Mouse (Mus musculus): ENCODE measurements around the gene Gart. TPM values are rescaled to one million over a fixed set of nuclear protein-coding genes. Genes with fewer than 3 reads are reported as not detected.

Gart gene
- polyA plus RNA-seq, 1 experiment from 2014 or later: 79.9 TPM

DNA sequence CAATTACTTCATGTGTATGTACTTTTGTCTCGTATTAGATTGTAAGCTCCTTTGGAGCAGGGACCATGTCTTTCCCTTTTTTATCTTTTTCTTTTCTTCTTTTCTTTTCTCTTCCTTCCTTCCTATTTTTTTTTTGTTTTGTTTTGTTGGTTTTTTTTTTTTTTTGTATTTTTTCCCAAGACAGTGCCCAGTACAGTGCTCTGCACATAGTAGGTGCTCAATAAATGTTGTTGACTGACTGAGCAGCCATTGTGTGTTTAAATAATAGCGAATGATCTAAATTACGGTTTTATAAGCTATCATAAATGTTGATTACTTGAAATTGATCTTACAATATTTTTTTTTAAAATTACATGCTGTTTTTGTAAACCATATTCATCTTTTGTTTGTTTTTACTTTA lies 17.0 kb upstream of the Gart start:
- Histone ChIP-seq H3K4me2 (replicated peaks) (no peak overlapping the region), H3K36me3 (peaks cover 84% of the 10 kb centered on the region), H3K27me3 (no peaks in the 10 kb centered on the region), H3K9ac (replicated peaks) (no peak overlapping the region), H3K27ac (replicated peaks) (no peak overlapping the region), H3K4me3 (no peak overlapping the region), H3K4me1 (peaks cover 13% of the 10 kb centered on the region), H3K9me3 (no peaks in the 10 kb centered on the region)
- WGBS: 90% methylated on average over 3 of the region's 3 CpGs
- no peak for ATAC-seq (replicated peaks)

GRCm38 (mm10) chr16:91662336-91662735 lies 15.6 kb upstream of the Gart start:
- 92% methylated on average over 16 of the region's 16 CpGs for WGBS
- Histone ChIP-seq H3K27me3 (no peaks in the 10 kb centered on the region), H3K9me3 (no peaks in the 10 kb centered on the region), H3K36me3 (peaks cover 91% of the 10 kb centered on the region), H3K4me3 (no peak overlapping the region), H3K4me2 (replicated peaks) (no peak overlapping the region), H3K9ac (replicated peaks) (no peak overlapping the region), H3K27ac (replicated peaks) (no peak overlapping the region), H3K4me1 (peaks cover 13% of the 10 kb centered on the region)
- ATAC-seq (replicated peaks): no peak

DNA sequence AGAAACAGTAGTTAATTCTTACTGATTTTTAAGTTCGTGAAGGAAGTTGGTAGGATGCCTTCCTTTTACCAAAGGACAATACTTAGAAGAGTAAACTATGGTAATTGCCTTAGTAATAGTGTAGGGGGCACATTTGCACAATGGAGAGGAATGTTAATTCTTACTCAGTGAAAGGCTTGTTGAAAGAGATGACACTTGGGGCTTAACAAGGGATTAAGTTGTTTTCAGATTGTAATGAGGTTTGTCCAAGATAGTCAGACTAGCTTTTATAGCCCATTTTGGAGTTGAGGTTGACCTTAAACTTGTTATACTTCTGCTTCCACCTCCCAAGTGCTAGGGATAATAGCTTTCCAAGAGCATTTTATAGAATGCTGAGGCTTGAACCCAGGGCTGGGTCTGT lies 14.6 kb upstream of the Gart start:
- no peak for ATAC-seq (replicated peaks)
- Histone ChIP-seq H3K36me3 (peaks cover 91% of the 10 kb centered on the region), H3K4me2 (replicated peaks) (no peak overlapping the region), H3K9ac (replicated peaks) (no peak overlapping the region), H3K4me1 (peaks cover 13% of the 10 kb centered on the region), H3K27ac (replicated peaks) (no peak overlapping the region), H3K27me3 (no peaks in the 10 kb centered on the region), H3K9me3 (no peaks in the 10 kb centered on the region), H3K4me3 (no peak overlapping the region)
- 17% methylated on average over 1 of the region's 1 CpGs for WGBS

- Histone ChIP-seq H3K9me3 (no peaks in the 10 kb centered on the region), H3K4me3 (no peak overlapping the region), H3K27ac (replicated peaks) (no peak overlapping the region), H3K36me3 (peaks cover 91% of the 10 kb centered on the region), H3K4me1 (peaks cover 13% of the 10 kb centered on the region), H3K9ac (replicated peaks) (no peak overlapping the region), H3K4me2 (replicated peaks) (no peak overlapping the region), H3K27me3 (no peaks in the 10 kb centered on the region)
- WGBS: 98% methylated on average over 20 of the region's 20 CpGs
- ATAC-seq (replicated peaks): no peak
These were observed 13.0 kb upstream of the Gart start for GRCm38 (mm10) chr16:91659798-91660197.

DNA sequence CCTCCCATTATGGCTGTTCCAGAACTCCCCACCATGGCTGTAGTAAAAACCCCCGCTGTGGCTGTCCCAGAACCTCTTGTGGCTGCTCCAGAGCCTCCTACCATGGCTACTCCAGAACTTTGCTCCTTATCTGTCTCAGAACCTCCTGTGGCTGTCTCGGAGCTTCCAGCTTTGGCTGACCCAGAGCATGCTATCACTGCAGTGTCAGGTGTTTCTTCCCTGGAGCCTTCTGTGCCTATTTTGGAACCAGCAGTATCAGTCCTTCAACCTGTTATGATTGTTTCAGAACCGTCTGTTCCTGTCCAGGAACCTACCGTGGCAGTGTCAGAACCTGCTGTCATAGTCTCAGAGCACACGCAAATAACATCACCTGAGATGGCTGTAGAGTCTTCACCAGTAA lies 11.7 kb upstream of the Gart start:
- H3K9me3 ChIP-seq: no peaks in the 10 kb centered on the region
- H3K4me3 ChIP-seq: no peak overlapping the region
- no peak overlapping the region for H3K9ac ChIP-seq (replicated peaks)
- peaks cover 87% of the 10 kb centered on the region for H3K36me3 ChIP-seq
- WGBS: 94% methylated on average over 5 of the region's 5 CpGs
- no peaks in the 10 kb centered on the region for H3K27me3 ChIP-seq
- ATAC-seq (replicated peaks): no peak
- H3K4me1 ChIP-seq: peaks cover 13% of the 10 kb centered on the region
- H3K4me2 ChIP-seq (replicated peaks): no peak overlapping the region
- no peak overlapping the region for H3K27ac ChIP-seq (replicated peaks)

- WGBS: 98% methylated on average over 17 of the region's 17 CpGs
- H3K27ac ChIP-seq (replicated peaks): no peak overlapping the region
- peaks cover 13% of the 10 kb centered on the region for H3K4me1 ChIP-seq
- peaks cover 80% of the 10 kb centered on the region for H3K36me3 ChIP-seq
- H3K9me3 ChIP-seq: no peaks in the 10 kb centered on the region
- no peak overlapping the region for H3K9ac ChIP-seq (replicated peaks)
- H3K27me3 ChIP-seq: no peaks in the 10 kb centered on the region
- peak; percentile 41; the same call in 1 of the 2 replicates for ATAC-seq (replicated peaks)
- H3K4me2 ChIP-seq (replicated peaks): no peak overlapping the region
- H3K4me3 ChIP-seq: no peak overlapping the region
These were observed 10.5 kb upstream of the Gart start for GRCm38 (mm10) chr16:91657285-91657684.

- H3K4me2 ChIP-seq (replicated peaks): no peak overlapping the region
- no peak overlapping the region for H3K27ac ChIP-seq (replicated peaks)
- no peaks in the 10 kb centered on the region for H3K9me3 ChIP-seq
- H3K36me3 ChIP-seq: peaks cover 70% of the 10 kb centered on the region
- H3K27me3 ChIP-seq: no peaks in the 10 kb centered on the region
- no peak for ATAC-seq (replicated peaks)
- H3K4me1 ChIP-seq: peaks cover 11% of the 10 kb centered on the region
- no peak overlapping the region for H3K4me3 ChIP-seq
- WGBS: 95% methylated on average over 9 of the region's 9 CpGs
- H3K9ac ChIP-seq (replicated peaks): no peak overlapping the region
These were observed 8.5 kb upstream of the Gart start for GRCm38 (mm10) chr16:91655285-91655684.

GRCm38 (mm10) chr16:91652191-91652590 lies 5.4 kb upstream of the Gart start:
- Histone ChIP-seq H3K4me1 (peaks cover 24% of the 10 kb centered on the region), H3K4me2 (replicated peaks) (no peak overlapping the region), H3K4me3 (no peak overlapping the region), H3K27ac (replicated peaks) (no peak overlapping the region), H3K9ac (replicated peaks) (no peak overlapping the region), H3K36me3 (peaks cover 39% of the 10 kb centered on the region), H3K27me3 (no peaks in the 10 kb centered on the region), H3K9me3 (no peaks in the 10 kb centered on the region)
- ATAC-seq (replicated peaks): no peak
- 98% methylated on average over 3 of the region's 3 CpGs for WGBS

GRCm38 (mm10) chr16:91649781-91650180 lies 3.0 kb upstream of the Gart start:
- Histone ChIP-seq H3K27me3 (no peaks in the 10 kb centered on the region), H3K9ac (replicated peaks) (no peak overlapping the region), H3K4me1 (peaks cover 31% of the 10 kb centered on the region), H3K9me3 (no peaks in the 10 kb centered on the region), H3K36me3 (peaks cover 15% of the 10 kb centered on the region), H3K4me3 (no peak overlapping the region), H3K27ac (replicated peaks) (no peak overlapping the region), H3K4me2 (replicated peaks) (peak overlapping the region; percentile 20; the same call in 1 of the 2 replicates)
- no peak for ATAC-seq (replicated peaks)

- peak overlapping the region; percentile 30; the same call in 1 of the 2 replicates for H3K9ac ChIP-seq (replicated peaks)
These were observed 2.5 kb upstream of the Gart start for GRCm38 (mm10) chr16:91649246-91649645.

GRCm38 (mm10) chr16:91648220-91648550 lies 1.4 kb upstream of the Gart start:
- peak overlapping the region; percentile 61 for H3K4me2 ChIP-seq (replicated peaks)
- H3K4me1 ChIP-seq: peaks cover 31% of the 10 kb centered on the region
- under 1% methylated on average over 25 of the region's 25 CpGs for WGBS
- peak overlapping the region; percentile 91 for H3K4me3 ChIP-seq
- peak overlapping the region; percentile 76 for H3K9ac ChIP-seq (replicated peaks)
- peaks cover 11% of the 10 kb centered on the region for H3K36me3 ChIP-seq
- peak overlapping the region; percentile 99 for H3K27ac ChIP-seq (replicated peaks)
- H3K9me3 ChIP-seq: no peaks in the 10 kb centered on the region
- peak; percentile 53 for ATAC-seq (replicated peaks)
- no peaks in the 10 kb centered on the region for H3K27me3 ChIP-seq

More at GRCm38 (mm10) chr16:91649246-91649645, 2.5 kb upstream of the Gart start:
- Histone ChIP-seq H3K36me3 (peaks cover 11% of the 10 kb centered on the region), H3K4me1 (peaks cover 31% of the 10 kb centered on the region), H3K4me2 (replicated peaks) (peak overlapping the region; percentile 61), H3K27ac (replicated peaks) (no peak overlapping the region), H3K9me3 (no peaks in the 10 kb centered on the region), H3K27me3 (no peaks in the 10 kb centered on the region), H3K4me3 (peak overlapping the region; percentile 91)
- WGBS: 51% methylated on average over 3 of the region's 3 CpGs
- no peak for ATAC-seq (replicated peaks)

GRCm38 (mm10) chr16:91647461-91648219 lies 888 bp upstream of the Gart start, which contains the start of gene Son:
TSS of gene Son (plus strand) at chr16:91647506.
- Histone ChIP-seq H3K4me2 (replicated peaks) (peak within 1 kb of the TSS; percentile 86), H3K27ac (replicated peaks) (peak within 1 kb of the TSS; percentile 99), H3K27me3 (no peaks in the 10 kb centered on the region), H3K36me3 (peaks cover 10% of the 10 kb centered on the region), H3K4me1 (peaks cover 31% of the 10 kb centered on the region), H3K9ac (replicated peaks) (peak within 1 kb of the TSS; percentile 79), H3K9me3 (no peaks in the 10 kb centered on the region), H3K4me3 (peak within 1 kb of the TSS; percentile 91)
- ATAC-seq (replicated peaks): peak; percentile 98
- WGBS: under 1% methylated on average over 69 of the region's 70 CpGs
